Mouse (Mus musculus) hindbrain, postnatal 0 days (tissue): ENCODE data around the gene Gzmk. TPM values are rescaled to one million over a fixed set of nuclear protein-coding genes. Genes with fewer than 3 reads are reported as not detected.

Experiments used
- ATAC-seq: fragments of 200-750 bp; cut with Nextera tagmentation; 2 replicates; pipeline ENCODE4 v1.8.0; 2017; ENCODE audit warnings: mild to moderate bottlenecking, moderate TSS enrichment, moderate library complexity
- DNase-seq: peaks from one replicate; pipeline ENCODE4 v3.0.0-alpha.2; 2015; ENCODE audit warnings: low spot score
- H3K27ac ChIP-seq: fragments of 300-500 bp; sonication (generic); 2 replicates; pipeline ENCODE4 v1.5.1; 2014; ENCODE audit warnings: mild to moderate bottlenecking
- H3K27me3 ChIP-seq: fragments of 300-500 bp; sonication (generic); 2 replicates; pipeline ENCODE4 v1.6.1; 2014; ENCODE audit warnings: low read length, mixed read lengths; ENCODE audit not compliant: insufficient read depth
- H3K36me3 ChIP-seq: fragments of 300-500 bp; sonication (generic); 2 replicates; pipeline ENCODE4 v1.6.1; 2014; ENCODE audit warnings: low read length, mixed read lengths; ENCODE audit not compliant: insufficient read depth
- H3K4me1 ChIP-seq: fragments of 300-500 bp; sonication (generic); 2 replicates; pipeline ENCODE4 v1.6.1; 2014; ENCODE audit warnings: antibody characterized with exemption, low read length, mixed read lengths; ENCODE audit not compliant: insufficient read depth
- H3K4me2 ChIP-seq: fragments of 300-500 bp; sonication (generic); 2 replicates; pipeline ENCODE4 v1.6.1; 2014; ENCODE audit warnings: low read depth, mild to moderate bottlenecking, low read length, moderate library complexity, mixed read lengths
- H3K4me3 ChIP-seq: fragments of 300-500 bp; sonication (generic); 2 replicates; pipeline ENCODE4 v1.5.1; 2014; ENCODE audit warnings: low read length
- H3K9ac ChIP-seq: fragments of 300-500 bp; sonication (generic); replicated peaks from 2 replicates; pipeline ENCODE4 v1.6.1; 2014; ENCODE audit warnings: mild to moderate bottlenecking, low read length, moderate library complexity, mixed read lengths
- H3K9me3 ChIP-seq: fragments of 300-500 bp; sonication (generic); 2 replicates; pipeline ENCODE4 v1.6.1; 2016; ENCODE audit warnings: low read length, mixed read lengths
- CTCF ChIP-seq: IDR thresholded peaks from 2 replicates; pipeline ENCODE4 v1.5.1; 2016; ENCODE audit warnings: antibody characterized with exemption, control low read depth, low read depth
- WGBS: fragments of 180-500 bp; shearing (Covaris S2); extraction: QIAGEN DNeasy Blood & Tissue Kit; methylation state at CpG from one replicate; pipeline ENCODE4 v1.1.7; 2014; 5-methylcytosine and 5-hydroxymethylcytosine counted together
- polyA plus RNA-seq: library from polyadenylated mRNA; unstranded; fragments of >200 nt; fragmentation: Nextera tagmentation; extraction: Ambion mirVana; gene quantifications from 2 replicates; pipeline ENCODE4 v1.2.1, GENCODE M21; 2015
- total RNA-seq: library from RNA; depleted of rRNA; stranded (reverse); fragments of >200 nt; gene quantifications from 2 replicates; pipeline ENCODE4 v1.2.3, GENCODE M21; 2014

Gene Gzmk
- total and polyA plus RNA-seq, 2 experiments from 2014 or later, result not detected

- Histone ChIP-seq H3K9me3 (no peaks in the 10 kb centered on the region), H3K9ac (no peak overlapping the region), H3K4me1 (no peaks in the 10 kb centered on the region), H3K27me3 (no peaks in the 10 kb centered on the region), H3K4me3 (no peak overlapping the region), H3K36me3 (no peaks in the 10 kb centered on the region), H3K27ac (no peak overlapping the region), H3K4me2 (no peak overlapping the region)
- DNase-seq (no peak), ATAC-seq (no peak)
- WGBS, result 76% methylated on average over 9 of the region's 9 CpGs
- no peak for TF ChIP-seq CTCF
Observed at GRCm38 (mm10) chr13:113197872-113198502, 27.7 kb downstream of the Gzmk start.

- no peak for ATAC-seq
- Histone ChIP-seq H3K4me1 (no peaks in the 10 kb centered on the region), H3K27me3 (no peaks in the 10 kb centered on the region), H3K27ac (no peak overlapping the region), H3K4me3 (no peak overlapping the region), H3K36me3 (no peaks in the 10 kb centered on the region), H3K9ac (no peak overlapping the region), H3K9me3 (no peaks in the 10 kb centered on the region), H3K4me2 (no peak overlapping the region)
- 49% methylated on average over 13 of the region's 13 CpGs for WGBS
- DNase-seq, result no peak
- no peak for TF ChIP-seq CTCF
Observed at GRCm38 (mm10) chr13:113196808-113197674, 28.7 kb downstream of the Gzmk start.

GRCm38 (mm10) chr13:113183720-113184119 lies 42.0 kb downstream of the Gzmk start:
- H3K27me3 ChIP-seq, result no peaks in the 10 kb centered on the region
- H3K9me3 ChIP-seq, result no peaks in the 10 kb centered on the region
- WGBS, result 87% methylated on average over 4 of the region's 4 CpGs
- H3K36me3 ChIP-seq, result no peaks in the 10 kb centered on the region
- ATAC-seq, result no peak
- no peak for TF ChIP-seq CTCF
- H3K4me1 ChIP-seq, result no peaks in the 10 kb centered on the region
- H3K4me2 ChIP-seq, result no peak overlapping the region
- DNase-seq, result no peak
- H3K27ac ChIP-seq, result no peak overlapping the region
- H3K4me3 ChIP-seq, result no peak overlapping the region
- no peak overlapping the region for H3K9ac ChIP-seq

- WGBS, result 82% methylated on average over 8 of the region's 8 CpGs
- Histone ChIP-seq H3K4me3 (no peak overlapping the region), H3K4me1 (no peaks in the 10 kb centered on the region), H3K36me3 (no peaks in the 10 kb centered on the region), H3K9me3 (no peaks in the 10 kb centered on the region), H3K27ac (no peak overlapping the region), H3K9ac (no peak overlapping the region), H3K4me2 (no peak overlapping the region), H3K27me3 (no peaks in the 10 kb centered on the region)
- no peak for TF ChIP-seq CTCF
- ATAC-seq, result no peak
- DNase-seq, result no peak
Observed at GRCm38 (mm10) chr13:113183310-113183709, 42.4 kb downstream of the Gzmk start.

- WGBS, result 92% methylated on average over 6 of the region's 6 CpGs
- TF ChIP-seq CTCF, result no peak
- Histone ChIP-seq H3K36me3 (no peaks in the 10 kb centered on the region), H3K9ac (no peak overlapping the region), H3K4me1 (no peaks in the 10 kb centered on the region), H3K4me2 (no peak overlapping the region), H3K27me3 (no peaks in the 10 kb centered on the region), H3K27ac (no peak overlapping the region), H3K9me3 (no peaks in the 10 kb centered on the region), H3K4me3 (no peak overlapping the region)
- ATAC-seq, result no peak
- DNase-seq, result no peak
Observed at GRCm38 (mm10) chr13:113174162-113174561, 51.5 kb downstream of the Gzmk start.

- TF ChIP-seq CTCF, result no peak
- Histone ChIP-seq H3K27ac (no peak overlapping the region), H3K4me3 (no peak overlapping the region), H3K36me3 (no peaks in the 10 kb centered on the region), H3K27me3 (no peaks in the 10 kb centered on the region), H3K9me3 (no peaks in the 10 kb centered on the region), H3K4me1 (no peaks in the 10 kb centered on the region), H3K9ac (no peak overlapping the region), H3K4me2 (no peak overlapping the region)
- DNase-seq (no peak), ATAC-seq (no peak)
Observed at GRCm38 (mm10) chr13:113170256-113170655, 55.5 kb downstream of the Gzmk start.
